In genomic region chr4:33739211-33739904, GRCm38 (mm10) we compare ENCODE assay signal across 20 mouse cellular contexts.
A peak's percentile ranks its signal among the peaks of the same experiment; 100 is the strongest.
DNase-seq lines count a peak whose midpoint lies in the region; ATAC-seq and TF ChIP-seq lines count a peak whose summit lies in the region.
"Had no signal": no experiment of that assay in that cellular context is flagged by ENCODE, and none has a peak within 500 bp of the region (broad histone marks: within the 10 kb centered on the region; RNA-seq: fewer than 3 reads in every experiment).

No protein-coding gene starts in this region.

- no peaks in the 10 kb centered on the region for H3K36me3 ChIP-seq in heart, adult 2 months (ENCODE audit: control insufficient read depth, insufficient read depth, low read length)
- no peaks in the 10 kb centered on the region for H3K36me3 ChIP-seq in lung, embryonic 14.5 days (ENCODE audit: insufficient read depth)
- no peaks in the 10 kb centered on the region for H3K36me3 ChIP-seq in forebrain, embryonic 16.5 days (ENCODE audit: control insufficient read depth, insufficient read depth)
- H3K36me3 ChIP-seq: G1E; hindbrain, embryonic 15.5 days; intestine, embryonic 15.5 days; liver, embryonic 15.5 days; midbrain, embryonic 12.5 days had no signal

- H3K27me3 ChIP-seq in heart, adult 2 months (ENCODE audit: control insufficient read depth, insufficient read depth, low read length), result no peaks in the 10 kb centered on the region
- no peaks in the 10 kb centered on the region for H3K27me3 ChIP-seq in lung, embryonic 14.5 days (ENCODE audit: insufficient read depth, low read length)
- H3K27me3 ChIP-seq in forebrain, embryonic 16.5 days (replicated peaks; ENCODE audit: control insufficient read depth, insufficient read depth, low read length), result no peaks in the 10 kb centered on the region
- H3K27me3 ChIP-seq: CH12.LX; forebrain, embryonic 13.5 days; hindbrain, embryonic 15.5 days; intestine, embryonic 15.5 days; liver, embryonic 15.5 days; midbrain, embryonic 12.5 days had no signal

- H3K9me3 ChIP-seq in lung, embryonic 14.5 days (ENCODE audit: low read depth, low read length), result no peaks in the 10 kb centered on the region
- no peaks in the 10 kb centered on the region for H3K9me3 ChIP-seq in forebrain, embryonic 16.5 days (ENCODE audit: control insufficient read depth, low read length)
- H3K9me3 ChIP-seq: forebrain, embryonic 13.5 days; G1E; hindbrain, embryonic 15.5 days; intestine, embryonic 15.5 days; liver, embryonic 15.5 days; midbrain, embryonic 12.5 days had no signal

- 87% methylated on average over 8 of the region's 8 CpGs for WGBS in heart, adult 2 months
- WGBS in lung, embryonic 14.5 days, result 63% methylated on average over 8 of the region's 8 CpGs
- 88% methylated on average over 8 of the region's 8 CpGs for WGBS in forebrain, embryonic 16.5 days

- ATAC-seq in lung, embryonic 14.5 days (ENCODE audit: insufficient read depth), result peak; percentile 38; the same call in 1 of the 2 replicates
- no peak for ATAC-seq in forebrain, embryonic 16.5 days
- ATAC-seq: forebrain, embryonic 13.5 days; intestine, embryonic 15.5 days had no signal

- H3K79me2 ChIP-seq in heart, adult 2 months (replicated peaks; ENCODE audit: control insufficient read depth, insufficient read depth, low read length), result no peaks in the 10 kb centered on the region

- peaks cover 4% of the 10 kb centered on the region for H3K4me1 ChIP-seq in heart, adult 2 months (ENCODE audit: control insufficient read depth, insufficient read depth, low read length)
- H3K4me1 ChIP-seq in lung, embryonic 14.5 days (ENCODE audit: insufficient read depth), result no peaks in the 10 kb centered on the region
- H3K4me1 ChIP-seq in forebrain, embryonic 16.5 days (replicated peaks; ENCODE audit: control insufficient read depth, insufficient read depth, low read length), result peaks cover 24% of the 10 kb centered on the region
- H3K4me1 ChIP-seq: intestine, embryonic 15.5 days; liver, embryonic 15.5 days had no signal

- no peak overlapping the region for H3K4me3 ChIP-seq in heart, adult 2 months
- no peak overlapping the region for H3K4me3 ChIP-seq in lung, embryonic 14.5 days (ENCODE audit: low read depth, low read length)
- no peak overlapping the region for H3K4me3 ChIP-seq in forebrain, embryonic 16.5 days (replicated peaks; ENCODE audit: low read length)
- H3K4me3 ChIP-seq: forebrain, embryonic 13.5 days; hindbrain, embryonic 15.5 days; intestine, embryonic 15.5 days; liver, embryonic 15.5 days; midbrain, embryonic 12.5 days had no signal

- TF ChIP-seq POLR2A in heart, adult 2 months (IDR thresholded peaks at IDR 0.05; ENCODE audit: insufficient read depth, low read depth, low read length), result no peak

- no peak overlapping the region for H3K27ac ChIP-seq in heart, adult 2 months
- H3K27ac ChIP-seq in lung, embryonic 14.5 days (ENCODE audit: low read depth), result no peak overlapping the region
- H3K27ac ChIP-seq in forebrain, embryonic 16.5 days (ENCODE audit: low read length), result no peak overlapping the region
- H3K27ac ChIP-seq: forebrain, embryonic 13.5 days; hindbrain, embryonic 15.5 days; intestine, embryonic 15.5 days; liver, embryonic 15.5 days; midbrain, embryonic 12.5 days had no signal

- no peak overlapping the region for H3K9ac ChIP-seq in heart, adult 2 months (ENCODE audit: low read depth, low read length)
- H3K9ac ChIP-seq in lung, embryonic 14.5 days, result no peak overlapping the region
- no peak overlapping the region for H3K9ac ChIP-seq in forebrain, embryonic 16.5 days (replicated peaks; ENCODE audit: low read depth, low read length)
- H3K9ac ChIP-seq: forebrain, embryonic 13.5 days; hindbrain, embryonic 15.5 days; intestine, embryonic 15.5 days; liver, embryonic 15.5 days; midbrain, embryonic 12.5 days had no signal

- no peak for TF ChIP-seq CTCF in heart, adult 2 months (IDR thresholded peaks at IDR 0.05)
- no peak for TF ChIP-seq CTCF in lung, embryonic 14.5 days (IDR thresholded peaks at IDR 0.05; ENCODE audit: low read depth)

- no peak overlapping the region for H3K4me2 ChIP-seq in lung, embryonic 14.5 days
- H3K4me2 ChIP-seq in forebrain, embryonic 16.5 days (ENCODE audit: low read length), result no peak overlapping the region
- H3K4me2 ChIP-seq: forebrain, embryonic 13.5 days; heart, embryonic 11.5 days; hindbrain, embryonic 15.5 days; intestine, embryonic 15.5 days; liver, embryonic 15.5 days; midbrain, embryonic 12.5 days had no signal

- TF ChIP-seq EP300 in heart, adult 2 months (IDR thresholded peaks at IDR 0.05; ENCODE audit: insufficient read depth, low read depth, low read length), result no peak

- peak; percentile 60 for DNase-seq in heart, adult 11 months
- DNase-seq in heart, adult 2 months, result no peak
- DNase-seq in lung, embryonic 14.5 days, result peak; percentile 62
- DNase-seq in lung, postnatal 14 days, result no peak
- DNase-seq in NIH3T3 (ENCODE audit: low read depth), result peak; percentile 70
- DNase-seq in lung, postnatal 36 days, result peak; percentile 31
- DNase-seq in layer of hippocampus, adult 8-10 months (ENCODE audit: low spot score in 2 of 2), result no peak
- DNase-seq: adrenal gland, adult 8-10 months; cerebellum, adult 18-20 months; cerebellum, postnatal 14 days; kidney, postnatal 14 days had no signal

- intact Hi-C loops in heart, adult 2 months (cut with DNase I), result no loop called here

Comparison
In these comparisons a context has a peak if more than half of its experiments do, and no peak if none do; other contexts are left out.
1. DNase-seq: peak in heart, adult 11 months (single experiment), lung, embryonic 14.5 days (single experiment), NIH3T3 (single experiment) and lung, postnatal 36 days (single experiment); none in heart, adult 2 months (0 of 2), lung, postnatal 14 days (single experiment) and layer of hippocampus, adult 8-10 months (0 of 2).